Mouse (Mus musculus): ENCODE results near the gene Pnkd. TPM values are rescaled to one million over a fixed set of nuclear protein-coding genes. Genes with fewer than 3 reads are reported as not detected.

Gene Pnkd
- polyA plus RNA-seq, 1 experiment from 2014 or later, result 288 TPM

DNA sequence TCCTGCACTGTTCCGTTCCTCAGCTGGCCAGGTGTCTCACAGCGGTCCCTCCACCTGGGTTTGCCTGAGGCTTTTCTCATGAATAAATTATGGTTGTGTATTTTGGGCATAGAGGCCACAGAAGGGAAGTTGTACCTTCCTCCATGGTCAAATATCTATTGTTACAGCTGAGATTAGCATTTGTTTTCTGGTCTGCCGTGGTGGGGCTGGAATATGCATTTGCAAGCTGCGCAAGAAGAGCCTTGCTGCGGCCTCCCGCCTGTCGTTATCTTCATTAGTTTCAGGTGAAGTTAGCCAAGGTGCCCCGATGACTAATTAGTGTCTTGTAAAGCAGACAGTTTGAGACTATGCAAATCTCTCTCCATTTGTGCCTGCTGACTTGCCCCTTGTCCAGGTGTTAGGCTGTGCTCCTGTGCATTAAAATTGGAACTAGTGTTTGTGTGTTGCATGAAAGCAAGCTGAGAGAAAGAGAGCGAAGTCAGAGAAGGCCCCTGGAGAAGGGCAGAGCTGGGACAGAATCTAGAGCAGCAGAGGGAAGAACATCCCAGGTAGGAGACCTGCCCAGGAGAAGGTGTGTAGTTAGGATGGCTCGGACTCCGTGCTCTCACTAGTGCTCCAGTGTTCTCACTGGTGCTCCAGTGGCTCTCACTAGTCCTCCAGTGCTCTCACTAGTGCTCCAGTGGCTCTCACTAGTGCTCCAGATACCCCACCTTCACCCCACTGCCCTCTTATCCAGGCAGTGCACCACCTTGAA, 59.6 kb downstream of the Pnkd start:
- Histone ChIP-seq H3K9ac (no peak overlapping the region), H3K9me3 (replicated peaks) (no peaks in the 10 kb centered on the region), H3K27me3 (no peaks in the 10 kb centered on the region), H3K36me3 (peaks cover 11% of the 10 kb centered on the region; the same call in 1 of the 2 replicates), H3K27ac (no peak overlapping the region), H3K4me3 (no peak overlapping the region), H3K4me2 (no peak overlapping the region), H3K4me1 (replicated peaks) (peaks cover 11% of the 10 kb centered on the region)
- WGBS, result 80% methylated on average over 11 of the region's 11 CpGs
- no peak for ATAC-seq (replicated peaks; ENCODE audit: insufficient number of reproducible peaks, insufficient read depth, low FRiP score, low read depth)

DNA sequence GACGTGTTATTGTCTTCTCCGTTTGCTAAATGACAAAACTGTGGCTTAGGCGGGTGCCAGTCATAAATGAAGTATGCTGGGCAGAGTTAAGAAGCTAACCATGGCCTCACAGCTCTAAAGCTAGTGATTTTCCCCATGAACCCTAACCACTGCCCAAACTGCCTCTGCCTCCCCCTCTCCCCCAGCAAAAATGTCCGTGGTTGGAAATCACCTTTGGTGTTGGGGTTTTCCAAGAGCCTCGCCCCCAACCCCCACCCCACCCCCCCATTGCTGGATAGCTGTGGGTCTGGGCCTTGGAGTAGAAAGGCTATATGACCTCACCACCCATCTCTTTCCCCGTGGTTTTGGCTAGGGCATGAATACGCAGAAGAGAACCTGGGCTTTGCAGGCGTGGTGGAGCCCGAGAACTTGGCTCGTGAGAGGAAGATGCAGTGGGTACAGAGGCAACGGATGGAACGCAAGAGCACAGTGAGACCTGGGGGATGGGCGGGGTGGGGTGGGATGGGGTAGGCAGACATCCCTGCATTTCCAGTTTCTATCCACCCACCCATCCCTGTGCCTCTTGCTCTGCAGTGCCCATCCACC, 66.5 kb downstream of the Pnkd start:
- no peak overlapping the region for H3K9ac ChIP-seq
- H3K9me3 ChIP-seq (replicated peaks), result no peaks in the 10 kb centered on the region
- H3K4me1 ChIP-seq (replicated peaks), result peaks cover 4% of the 10 kb centered on the region; the same call in 1 of the 2 replicates
- WGBS, result 87% methylated on average over 13 of the region's 13 CpGs
- no peak overlapping the region for H3K27ac ChIP-seq
- no peak for ATAC-seq (replicated peaks; ENCODE audit: insufficient number of reproducible peaks, insufficient read depth, low FRiP score, low read depth)
- peaks cover 34% of the 10 kb centered on the region for H3K36me3 ChIP-seq
- no peak overlapping the region for H3K4me2 ChIP-seq
- no peaks in the 10 kb centered on the region for H3K27me3 ChIP-seq
- H3K4me3 ChIP-seq, result no peak overlapping the region

DNA sequence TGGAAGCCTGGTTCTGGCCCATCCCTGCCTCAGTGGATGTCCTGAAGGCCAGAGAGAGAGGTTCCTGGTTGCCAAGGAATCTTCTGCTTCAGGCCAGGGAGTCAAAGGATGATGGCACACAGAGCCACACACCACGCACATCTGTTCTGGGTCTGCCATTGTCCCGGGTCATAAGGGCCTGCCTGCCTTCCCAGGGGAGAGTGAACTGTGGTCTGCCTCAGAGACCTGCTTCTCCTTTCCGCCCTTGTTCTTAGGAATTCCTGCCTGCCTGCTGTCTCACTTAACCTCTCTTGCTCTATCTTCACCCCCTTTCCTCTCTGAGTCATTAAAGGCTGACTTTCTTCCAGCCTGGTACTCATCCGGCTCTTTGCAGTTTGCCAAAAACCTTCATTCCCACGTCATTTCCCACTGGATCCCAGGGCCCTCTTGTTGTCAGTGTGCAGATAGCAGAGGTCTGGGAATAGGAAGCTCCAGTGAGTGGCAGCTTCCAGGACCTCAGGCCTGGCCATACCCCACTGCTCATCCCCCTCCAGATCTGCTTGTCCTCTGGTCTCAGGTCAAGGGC, 67.9 kb downstream of the Pnkd start:
- Histone ChIP-seq H3K4me2 (no peak overlapping the region), H3K9ac (no peak overlapping the region), H3K36me3 (peaks cover 32% of the 10 kb centered on the region), H3K4me3 (no peak overlapping the region), H3K27me3 (no peaks in the 10 kb centered on the region), H3K27ac (peak overlapping the region; percentile 37; the same call in 1 of the 2 replicates), H3K9me3 (replicated peaks) (no peaks in the 10 kb centered on the region), H3K4me1 (replicated peaks) (peaks cover 4% of the 10 kb centered on the region; the same call in 1 of the 2 replicates)
- ATAC-seq (replicated peaks; ENCODE audit: insufficient number of reproducible peaks, insufficient read depth, low FRiP score, low read depth), result peak; percentile 56; the same call in 1 of the 2 replicates
- WGBS, result 64% methylated on average over 5 of the region's 5 CpGs

DNA sequence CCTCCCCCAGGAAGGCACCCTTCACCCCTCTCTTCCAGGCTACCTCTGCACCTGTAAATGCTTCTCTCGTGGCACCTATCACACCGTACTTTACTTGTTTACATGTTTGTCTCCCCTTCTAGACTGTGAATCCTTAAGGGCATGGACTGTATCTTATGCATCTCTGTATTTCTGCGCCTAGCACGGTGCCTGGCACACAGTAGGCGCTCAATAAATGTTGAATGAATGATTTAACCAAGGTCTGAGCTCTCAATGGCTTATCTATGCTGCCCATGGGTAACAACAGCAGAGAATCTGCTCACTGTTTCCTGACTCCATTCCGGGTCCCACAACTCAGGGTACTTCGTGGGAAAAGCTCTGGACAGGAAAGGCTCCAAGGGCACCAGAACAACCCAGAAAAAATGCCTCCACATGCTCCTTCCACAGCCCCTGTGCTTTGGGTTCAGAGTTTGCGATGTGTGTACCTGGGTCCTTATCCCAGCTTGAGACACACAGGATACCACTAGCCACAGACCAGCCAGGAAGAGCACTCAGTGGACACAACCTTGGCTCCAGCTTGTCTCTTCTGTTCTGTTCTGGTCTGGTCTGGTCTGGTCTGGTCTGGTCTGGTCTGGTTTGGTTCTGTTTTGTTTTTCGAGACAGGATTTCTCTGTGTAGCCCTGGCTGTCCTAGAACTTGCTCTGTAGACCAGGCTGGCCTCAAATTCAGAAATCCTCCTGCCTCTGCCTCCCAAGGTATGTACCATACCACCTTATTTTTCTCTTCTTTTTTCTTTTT, 68.9 kb downstream of the Pnkd start:
- H3K4me1 ChIP-seq (replicated peaks), result peaks cover 4% of the 10 kb centered on the region; the same call in 1 of the 2 replicates
- H3K4me3 ChIP-seq, result no peak overlapping the region
- no peak overlapping the region for H3K9ac ChIP-seq
- H3K36me3 ChIP-seq, result peaks cover 28% of the 10 kb centered on the region
- H3K27me3 ChIP-seq, result no peaks in the 10 kb centered on the region
- 84% methylated on average over 9 of the region's 9 CpGs for WGBS
- H3K9me3 ChIP-seq (replicated peaks), result no peaks in the 10 kb centered on the region
- ATAC-seq (replicated peaks; ENCODE audit: insufficient number of reproducible peaks, insufficient read depth, low FRiP score, low read depth), result no peak
- H3K4me2 ChIP-seq, result no peak overlapping the region
- no peak overlapping the region for H3K27ac ChIP-seq

DNA sequence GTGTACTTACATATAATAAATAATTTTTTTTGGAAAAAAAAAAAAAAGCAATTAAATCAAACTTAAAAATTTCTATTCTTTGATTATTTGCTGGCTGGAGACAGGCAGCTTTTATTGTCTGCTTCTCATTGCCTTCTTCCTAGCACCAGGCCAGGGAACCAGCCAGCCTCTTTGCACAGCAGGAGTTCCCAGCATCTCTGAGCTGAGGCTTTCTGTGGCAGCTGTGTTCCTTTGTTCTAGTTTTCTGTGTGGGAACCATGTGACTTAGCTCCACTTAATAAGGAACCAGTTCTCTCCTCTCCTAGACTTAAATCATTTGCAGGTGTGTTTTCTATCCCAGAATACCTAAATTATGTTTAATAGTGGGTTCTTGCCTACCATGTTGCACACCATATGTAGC, 72.8 kb downstream of the Pnkd start:
- Histone ChIP-seq H3K4me2 (no peak overlapping the region), H3K9ac (no peak overlapping the region), H3K4me1 (replicated peaks) (peaks cover 4% of the 10 kb centered on the region; the same call in 1 of the 2 replicates), H3K27me3 (no peaks in the 10 kb centered on the region), H3K36me3 (peaks cover 9% of the 10 kb centered on the region), H3K9me3 (replicated peaks) (no peaks in the 10 kb centered on the region), H3K4me3 (no peak overlapping the region), H3K27ac (no peak overlapping the region)
- no peak for ATAC-seq (replicated peaks; ENCODE audit: insufficient number of reproducible peaks, insufficient read depth, low FRiP score, low read depth)

DNA sequence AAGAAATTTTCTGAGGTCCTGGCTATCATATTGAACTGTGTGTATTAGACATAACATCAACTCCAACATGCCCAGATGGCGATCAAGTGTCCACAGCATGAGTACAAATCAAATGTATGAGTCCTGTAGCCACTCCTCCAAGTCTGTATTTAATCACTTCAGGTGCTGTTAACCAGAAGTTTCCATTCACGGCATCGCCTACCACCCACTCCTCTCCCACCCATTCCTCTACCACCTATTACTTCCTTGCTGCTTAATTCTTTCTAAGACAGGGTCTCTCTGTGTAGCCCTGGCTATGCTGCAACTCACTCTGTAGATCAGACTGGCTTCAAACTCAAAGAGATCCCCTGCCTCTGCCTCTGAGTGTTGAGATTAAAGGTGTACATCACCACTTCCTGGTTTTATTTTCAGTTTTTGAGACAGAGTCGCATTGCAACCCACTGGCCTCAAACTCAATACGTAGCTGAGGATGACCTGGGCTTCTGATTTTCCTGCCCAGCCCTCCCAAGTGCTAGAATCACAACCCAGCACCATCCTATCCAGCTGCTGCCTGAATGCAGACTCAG, 75.3 kb downstream of the Pnkd start:
- no peak overlapping the region for H3K4me2 ChIP-seq
- H3K36me3 ChIP-seq, result no peaks in the 10 kb centered on the region
- H3K9ac ChIP-seq, result no peak overlapping the region
- H3K4me3 ChIP-seq, result no peak overlapping the region
- H3K27ac ChIP-seq, result no peak overlapping the region
- H3K27me3 ChIP-seq, result no peaks in the 10 kb centered on the region
- WGBS, result 77% methylated on average over 5 of the region's 5 CpGs
- H3K4me1 ChIP-seq (replicated peaks), result no peaks in the 10 kb centered on the region
- ATAC-seq (replicated peaks; ENCODE audit: insufficient number of reproducible peaks, insufficient read depth, low FRiP score, low read depth), result no peak
- no peaks in the 10 kb centered on the region for H3K9me3 ChIP-seq (replicated peaks)

DNA sequence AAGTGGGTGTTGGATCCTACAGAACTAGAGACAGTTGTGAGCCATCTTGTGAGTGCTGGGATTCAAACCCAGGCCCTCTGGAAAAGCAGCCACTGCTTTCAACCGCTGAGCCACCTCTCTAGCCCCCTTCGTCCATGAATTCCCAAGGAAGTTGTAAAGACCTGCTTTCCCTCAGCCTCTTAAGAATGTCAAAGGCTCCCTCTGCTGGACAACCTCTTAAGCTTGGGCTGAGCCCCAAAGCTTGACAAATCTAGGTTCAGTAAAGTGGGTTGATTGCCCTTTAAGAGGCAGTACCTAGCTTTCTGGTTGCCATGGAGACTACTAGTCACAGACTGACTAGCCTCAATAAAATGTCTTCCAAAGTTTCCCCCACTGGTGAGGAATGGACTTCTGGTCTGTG, 77.1 kb downstream of the Pnkd start, which contains the start of gene Catip:
Catip (plus strand) TSS at position 297 of the 400 bp plus-strand sequence.
- WGBS, result 3% methylated on average over 2 of the region's 2 CpGs
- no peak within 1 kb of the TSS for H3K4me2 ChIP-seq
- no peaks in the 10 kb centered on the region for H3K27me3 ChIP-seq
- no peak within 1 kb of the TSS for H3K27ac ChIP-seq
- H3K4me3 ChIP-seq, result no peak within 1 kb of the TSS
- H3K9me3 ChIP-seq (replicated peaks), result no peaks in the 10 kb centered on the region
- H3K4me1 ChIP-seq (replicated peaks), result no peaks in the 10 kb centered on the region
- no peak within 1 kb of the TSS for H3K9ac ChIP-seq
- no peaks in the 10 kb centered on the region for H3K36me3 ChIP-seq
- ATAC-seq (replicated peaks; ENCODE audit: insufficient number of reproducible peaks, insufficient read depth, low FRiP score, low read depth), result 0 out of 2 replicates have a peak, but pooled peaks have one; percentile 41

DNA sequence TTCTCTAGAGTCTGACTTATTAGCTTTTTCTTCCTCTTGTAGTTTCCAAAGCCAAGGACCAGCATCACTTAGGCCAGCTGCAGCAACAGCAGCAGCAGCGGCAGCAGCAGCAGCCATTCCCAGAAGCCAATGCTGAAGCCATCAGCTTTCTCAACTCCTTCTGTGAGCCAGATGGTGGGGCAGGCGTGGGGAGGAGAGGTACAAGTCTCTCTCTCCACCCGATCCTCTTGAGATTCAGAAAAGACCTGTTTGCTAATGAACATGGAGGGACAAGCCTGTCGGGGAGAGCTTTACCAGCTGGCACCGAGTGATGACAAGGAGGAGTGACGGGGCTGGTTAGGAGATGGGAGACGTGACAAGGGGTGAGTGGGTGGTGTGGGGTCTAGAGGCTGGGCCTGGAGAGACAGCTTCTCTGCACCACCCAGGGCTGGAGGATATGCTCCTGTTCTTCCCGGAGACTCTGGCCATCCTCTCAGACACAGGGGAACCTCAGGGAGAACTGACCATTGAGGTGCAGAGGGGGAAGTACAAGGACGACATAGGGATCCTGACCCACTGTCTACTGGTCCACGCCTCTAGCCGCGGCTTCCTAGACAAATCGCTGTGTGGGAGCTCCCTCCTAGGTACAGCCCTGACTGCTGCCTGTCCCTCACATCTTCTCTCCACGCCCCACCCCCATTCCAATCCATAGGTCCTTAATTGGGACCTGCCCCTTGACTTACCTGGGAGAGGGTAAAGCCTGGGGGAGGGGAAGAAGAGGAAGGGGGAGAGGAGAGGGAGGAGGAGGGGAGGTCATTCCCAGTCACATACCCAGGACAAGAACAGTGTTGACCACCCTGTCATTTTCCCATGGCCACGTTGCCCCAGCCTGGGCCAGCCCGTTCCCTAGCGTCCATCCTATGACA, 77.8 kb downstream of the Pnkd start:
- WGBS, result 56% methylated on average over 17 of the region's 17 CpGs
- Histone ChIP-seq H3K4me3 (no peak overlapping the region), H3K4me1 (replicated peaks) (no peaks in the 10 kb centered on the region; the same call in 1 of the 2 replicates), H3K9me3 (replicated peaks) (no peaks in the 10 kb centered on the region), H3K9ac (no peak overlapping the region), H3K36me3 (no peaks in the 10 kb centered on the region), H3K4me2 (no peak overlapping the region), H3K27ac (no peak overlapping the region), H3K27me3 (no peaks in the 10 kb centered on the region)
- no peak for ATAC-seq (replicated peaks; ENCODE audit: insufficient number of reproducible peaks, insufficient read depth, low FRiP score, low read depth)

DNA sequence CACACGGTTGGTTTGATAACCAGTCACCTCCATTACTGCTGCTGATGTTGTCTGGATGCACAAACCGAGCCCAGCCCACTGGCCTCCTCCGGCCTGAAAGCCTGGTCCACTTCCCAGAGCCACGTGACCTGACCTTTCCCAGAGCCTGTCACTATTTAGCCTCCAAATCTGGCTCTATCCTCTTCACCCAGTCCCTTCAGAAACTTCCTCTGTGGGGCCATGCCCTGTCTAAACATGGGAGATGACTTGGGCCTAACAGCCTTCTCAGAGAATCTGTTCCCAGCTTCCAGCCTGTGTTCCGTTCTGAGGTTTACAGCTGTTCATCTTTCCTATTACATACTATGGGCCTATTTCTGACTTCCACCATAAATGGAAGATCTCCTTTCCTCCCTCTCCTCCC, 78.7 kb downstream of the Pnkd start:
- 57% methylated on average over 5 of the region's 5 CpGs for WGBS
- Histone ChIP-seq H3K9ac (no peak overlapping the region), H3K4me2 (no peak overlapping the region), H3K36me3 (no peaks in the 10 kb centered on the region), H3K27me3 (no peaks in the 10 kb centered on the region), H3K27ac (peak overlapping the region; percentile 0; the same call in 1 of the 2 replicates), H3K4me1 (replicated peaks) (peaks cover 9% of the 10 kb centered on the region), H3K9me3 (replicated peaks) (no peaks in the 10 kb centered on the region), H3K4me3 (no peak overlapping the region)
- no peak for ATAC-seq (replicated peaks; ENCODE audit: insufficient number of reproducible peaks, insufficient read depth, low FRiP score, low read depth)

DNA sequence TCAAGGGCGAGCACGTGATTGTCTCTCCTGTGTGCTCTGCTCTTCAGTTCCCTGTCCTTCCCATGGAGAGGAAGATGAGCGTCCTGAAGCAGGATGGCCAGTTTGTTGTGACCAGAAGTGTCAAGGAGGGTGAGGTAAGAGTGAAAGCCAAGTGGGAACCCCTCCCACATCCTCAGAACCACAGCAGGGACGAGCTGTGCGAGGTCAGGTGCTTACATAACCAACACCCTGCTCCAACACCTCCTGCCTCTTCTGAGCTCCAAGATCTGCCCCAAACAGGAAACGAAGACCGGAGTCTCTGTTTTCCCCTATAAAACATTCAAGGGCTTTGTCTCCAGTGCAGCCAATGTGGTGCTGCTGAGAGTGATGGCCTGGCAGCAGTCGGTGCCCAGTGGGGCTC, 79.5 kb downstream of the Pnkd start:
- H3K27me3 ChIP-seq, result no peaks in the 10 kb centered on the region
- H3K4me3 ChIP-seq, result no peak overlapping the region
- no peaks in the 10 kb centered on the region for H3K36me3 ChIP-seq
- H3K27ac ChIP-seq, result no peak overlapping the region
- H3K9me3 ChIP-seq (replicated peaks), result no peaks in the 10 kb centered on the region
- H3K9ac ChIP-seq, result no peak overlapping the region
- WGBS, result 57% methylated on average over 8 of the region's 8 CpGs
- ATAC-seq (replicated peaks; ENCODE audit: insufficient number of reproducible peaks, insufficient read depth, low FRiP score, low read depth), result no peak
- H3K4me2 ChIP-seq, result no peak overlapping the region
- peaks cover 10% of the 10 kb centered on the region for H3K4me1 ChIP-seq (replicated peaks)
